Mouse (Mus musculus): ENCODE measurements around the gene Arfgef2. TPM values are rescaled to one million over a fixed set of nuclear protein-coding genes. Genes with fewer than 3 reads are reported as not detected.

The Arfgef2 gene
- total and polyA plus RNA-seq, 2 experiments from 2014 or later: 5.2 to 15.5 TPM

DNA sequence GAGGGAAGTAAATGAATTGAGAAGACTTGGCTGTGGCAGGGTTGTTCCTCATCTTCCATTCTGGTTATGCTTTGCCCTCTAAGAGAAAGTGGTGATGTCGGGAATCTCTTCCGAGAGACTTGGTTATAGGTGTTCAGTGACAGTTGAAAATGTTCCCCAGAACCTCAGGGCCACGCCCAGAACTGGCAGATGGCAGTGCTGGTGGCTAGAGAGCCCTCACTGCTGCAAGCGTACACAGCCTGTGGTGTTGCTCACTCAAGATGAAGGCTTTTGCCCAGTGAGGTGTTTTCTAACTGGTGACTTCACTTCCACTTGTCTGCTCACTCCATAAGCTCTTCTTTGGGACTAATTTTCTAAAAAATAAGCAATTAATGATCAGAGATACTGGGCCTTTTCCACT, 36.4 kb downstream of the Arfgef2 start:
- no peak overlapping the region for H3K9ac ChIP-seq (replicated peaks; ENCODE audit: low read depth, low read length)
- H3K27me3 ChIP-seq (ENCODE audit: control insufficient read depth, insufficient read depth, low read length): no peaks in the 10 kb centered on the region
- H3K4me3 ChIP-seq (ENCODE audit: low read depth, low read length): no peak overlapping the region
- WGBS: 88% methylated on average over 4 of the region's 4 CpGs
- H3K4me2 ChIP-seq (ENCODE audit: low read depth, low read length): no peak overlapping the region
- no peak for TF ChIP-seq CTCF (IDR thresholded peaks at IDR 0.05; ENCODE audit: low read depth)
- no peak for TF ChIP-seq EP300 (IDR thresholded peaks at IDR 0.05; ENCODE audit: low read depth)
- H3K9me3 ChIP-seq (replicated peaks; ENCODE audit: control insufficient read depth, low read length): no peaks in the 10 kb centered on the region
- ATAC-seq (ENCODE audit: insufficient read depth, low read depth) (no peak), DNase-seq (ENCODE audit: low spot score) (no peak)
- no peak overlapping the region for H3K27ac ChIP-seq (ENCODE audit: low read depth)
- H3K4me1 ChIP-seq (ENCODE audit: control insufficient read depth, insufficient read depth): no peaks in the 10 kb centered on the region
- H3K36me3 ChIP-seq (replicated peaks; ENCODE audit: control insufficient read depth, insufficient read depth, low read length): peaks cover 77% of the 10 kb centered on the region

DNA sequence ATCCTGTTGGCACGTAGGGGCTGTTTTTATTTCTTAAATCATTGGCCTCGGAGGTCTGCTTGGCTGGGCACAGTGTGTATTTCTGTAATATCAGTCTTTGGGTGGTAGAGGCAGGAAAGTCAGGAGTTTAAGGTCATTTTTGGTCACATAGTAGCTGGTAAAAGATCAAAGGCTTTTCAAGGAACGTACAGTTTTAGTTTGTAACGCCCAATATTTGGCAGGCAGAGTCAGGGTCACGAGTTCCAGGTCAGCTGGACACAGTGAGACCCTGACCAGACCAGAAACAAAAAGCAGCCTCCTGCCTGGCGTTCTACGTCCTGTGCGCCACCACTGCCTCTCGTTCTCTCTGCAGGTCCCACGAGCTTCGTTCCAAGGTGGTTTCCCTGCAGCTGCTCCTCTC, 45.3 kb downstream of the Arfgef2 start:
- Histone ChIP-seq H3K27ac (ENCODE audit: low read depth) (no peak overlapping the region), H3K4me1 (ENCODE audit: control insufficient read depth, insufficient read depth) (no peaks in the 10 kb centered on the region), H3K36me3 (replicated peaks; ENCODE audit: control insufficient read depth, insufficient read depth, low read length) (peaks cover 93% of the 10 kb centered on the region), H3K9ac (replicated peaks; ENCODE audit: low read depth, low read length) (no peak overlapping the region), H3K4me3 (ENCODE audit: low read depth, low read length) (no peak overlapping the region), H3K27me3 (ENCODE audit: control insufficient read depth, insufficient read depth, low read length) (no peaks in the 10 kb centered on the region), H3K9me3 (replicated peaks; ENCODE audit: control insufficient read depth, low read length) (peaks cover 5% of the 10 kb centered on the region; the same call in 1 of the 2 replicates), H3K4me2 (ENCODE audit: low read depth, low read length) (no peak overlapping the region)
- DNase-seq (ENCODE audit: low spot score): no peak
- no peak for ATAC-seq (ENCODE audit: insufficient read depth, low read depth)
- 85% methylated on average over 11 of the region's 11 CpGs for WGBS
- TF ChIP-seq EP300 (IDR thresholded peaks at IDR 0.05; ENCODE audit: low read depth) (no peak), CTCF (IDR thresholded peaks at IDR 0.05; ENCODE audit: low read depth) (no peak)

DNA sequence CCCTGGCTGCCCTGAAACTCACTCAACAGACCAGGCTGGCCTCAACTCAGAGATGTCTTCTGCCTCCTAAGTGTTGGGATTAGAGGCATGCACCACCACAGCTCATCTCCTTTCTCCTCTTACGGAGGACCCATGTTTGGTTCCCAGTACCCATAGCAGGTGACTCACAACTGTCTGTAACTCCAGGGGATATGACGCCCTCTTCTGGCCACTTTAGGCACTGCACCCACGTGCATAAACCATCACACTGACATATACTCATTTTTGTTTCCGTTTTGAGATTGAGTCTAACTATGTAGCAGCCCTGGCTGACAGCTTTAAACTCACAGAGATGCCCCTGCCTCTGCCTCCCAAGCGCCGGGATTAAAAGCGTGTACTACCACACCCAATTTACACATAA, 46.9 kb downstream of the Arfgef2 start:
- Histone ChIP-seq H3K27me3 (ENCODE audit: control insufficient read depth, insufficient read depth, low read length) (no peaks in the 10 kb centered on the region), H3K9me3 (replicated peaks; ENCODE audit: control insufficient read depth, low read length) (peaks cover 5% of the 10 kb centered on the region; the same call in 1 of the 2 replicates), H3K4me2 (ENCODE audit: low read depth, low read length) (no peak overlapping the region), H3K4me3 (ENCODE audit: low read depth, low read length) (no peak overlapping the region), H3K9ac (replicated peaks; ENCODE audit: low read depth, low read length) (no peak overlapping the region), H3K36me3 (replicated peaks; ENCODE audit: control insufficient read depth, insufficient read depth, low read length) (peaks cover 92% of the 10 kb centered on the region), H3K27ac (ENCODE audit: low read depth) (no peak overlapping the region), H3K4me1 (ENCODE audit: control insufficient read depth, insufficient read depth) (no peaks in the 10 kb centered on the region)
- ATAC-seq (ENCODE audit: insufficient read depth, low read depth) (no peak), DNase-seq (ENCODE audit: low spot score) (no peak)
- TF ChIP-seq CTCF (IDR thresholded peaks at IDR 0.05; ENCODE audit: low read depth) (peak; percentile 15; the same call in 1 of the 2 replicates), EP300 (IDR thresholded peaks at IDR 0.05; ENCODE audit: low read depth) (no peak)
- 95% methylated on average over 7 of the region's 7 CpGs for WGBS

DNA sequence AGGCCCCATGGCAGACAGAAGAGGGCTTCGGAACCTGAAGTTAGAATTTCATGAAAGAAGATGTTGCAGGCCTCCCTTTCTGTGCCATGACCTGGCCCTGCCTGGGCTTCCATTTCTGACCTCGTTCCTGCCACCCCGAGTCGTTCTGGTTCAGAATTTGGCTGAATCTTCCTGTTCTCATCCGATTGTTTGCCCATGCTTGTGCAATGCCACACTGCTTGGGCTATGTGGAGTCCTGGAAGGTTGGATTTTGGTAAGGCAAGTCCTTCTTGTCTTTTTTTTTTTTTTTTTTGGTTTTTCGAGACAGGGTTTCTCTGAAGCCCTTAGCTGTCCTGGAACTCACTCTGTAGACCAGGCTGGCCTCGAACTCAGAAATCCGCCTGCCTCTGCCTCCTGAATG, 50.4 kb downstream of the Arfgef2 start:
- Histone ChIP-seq H3K9me3 (replicated peaks; ENCODE audit: control insufficient read depth, low read length) (peaks cover 5% of the 10 kb centered on the region; the same call in 1 of the 2 replicates), H3K4me2 (ENCODE audit: low read depth, low read length) (no peak overlapping the region), H3K4me3 (ENCODE audit: low read depth, low read length) (no peak overlapping the region), H3K9ac (replicated peaks; ENCODE audit: low read depth, low read length) (no peak overlapping the region), H3K27ac (ENCODE audit: low read depth) (no peak overlapping the region), H3K4me1 (ENCODE audit: control insufficient read depth, insufficient read depth) (no peaks in the 10 kb centered on the region), H3K27me3 (ENCODE audit: control insufficient read depth, insufficient read depth, low read length) (no peaks in the 10 kb centered on the region), H3K36me3 (replicated peaks; ENCODE audit: control insufficient read depth, insufficient read depth, low read length) (peaks cover 95% of the 10 kb centered on the region)
- ATAC-seq (ENCODE audit: insufficient read depth, low read depth) (no peak), DNase-seq (ENCODE audit: low spot score) (no peak)
- WGBS: 96% methylated on average over 8 of the region's 8 CpGs
- TF ChIP-seq CTCF (IDR thresholded peaks at IDR 0.05; ENCODE audit: low read depth) (no peak), EP300 (IDR thresholded peaks at IDR 0.05; ENCODE audit: low read depth) (no peak)

DNA sequence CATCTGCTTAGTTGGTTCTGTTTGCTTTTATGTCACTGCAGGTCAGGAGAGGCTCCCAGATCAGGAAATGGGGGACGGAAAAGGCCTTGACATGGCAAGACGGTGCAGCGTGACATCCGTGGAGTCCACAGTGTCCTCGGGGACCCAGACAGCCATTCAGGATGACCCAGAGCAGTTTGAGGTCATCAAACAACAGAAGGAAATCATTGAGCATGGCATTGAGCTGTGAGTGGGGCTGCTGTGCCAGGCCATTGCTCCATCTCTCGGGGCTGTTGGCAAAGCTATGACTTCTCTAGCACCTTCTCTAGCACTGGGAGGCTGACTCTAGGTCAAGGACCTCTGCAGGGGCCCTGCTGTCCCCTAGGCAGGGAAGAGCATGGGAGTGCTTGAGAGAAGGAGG, 51.0 kb downstream of the Arfgef2 start:
- Histone ChIP-seq H3K4me3 (ENCODE audit: low read depth, low read length) (no peak overlapping the region), H3K27ac (ENCODE audit: low read depth) (no peak overlapping the region), H3K4me2 (ENCODE audit: low read depth, low read length) (no peak overlapping the region), H3K27me3 (ENCODE audit: control insufficient read depth, insufficient read depth, low read length) (no peaks in the 10 kb centered on the region), H3K36me3 (replicated peaks; ENCODE audit: control insufficient read depth, insufficient read depth, low read length) (peaks cover 95% of the 10 kb centered on the region), H3K4me1 (ENCODE audit: control insufficient read depth, insufficient read depth) (no peaks in the 10 kb centered on the region), H3K9ac (replicated peaks; ENCODE audit: low read depth, low read length) (no peak overlapping the region), H3K9me3 (replicated peaks; ENCODE audit: control insufficient read depth, low read length) (peaks cover 5% of the 10 kb centered on the region; the same call in 1 of the 2 replicates)
- TF ChIP-seq EP300 (IDR thresholded peaks at IDR 0.05; ENCODE audit: low read depth) (no peak), CTCF (IDR thresholded peaks at IDR 0.05; ENCODE audit: low read depth) (no peak)
- DNase-seq (ENCODE audit: low spot score) (no peak), ATAC-seq (ENCODE audit: insufficient read depth, low read depth) (no peak)
- WGBS: 86% methylated on average over 6 of the region's 6 CpGs

DNA sequence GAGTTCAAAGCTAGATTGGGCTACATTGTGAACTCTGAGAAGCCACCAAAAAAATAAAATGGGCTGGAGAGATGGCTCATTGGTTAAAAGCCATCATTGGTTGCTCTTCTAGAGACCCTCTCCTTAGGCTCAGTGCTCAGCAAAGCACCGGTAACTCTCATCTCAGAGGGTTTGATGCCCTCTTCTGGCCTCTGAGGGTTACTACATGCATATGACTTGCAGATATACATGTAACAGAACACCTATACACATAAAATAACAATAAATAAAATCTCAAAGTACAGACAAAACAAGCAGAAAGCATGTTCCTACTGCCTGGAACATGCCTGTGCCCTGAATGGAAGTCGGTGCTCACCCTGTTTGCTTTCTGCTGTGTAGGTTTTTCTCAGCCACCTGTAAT, 51.7 kb downstream of the Arfgef2 start:
- Histone ChIP-seq H3K36me3 (replicated peaks; ENCODE audit: control insufficient read depth, insufficient read depth, low read length) (peaks cover 95% of the 10 kb centered on the region), H3K27ac (ENCODE audit: low read depth) (no peak overlapping the region), H3K9me3 (replicated peaks; ENCODE audit: control insufficient read depth, low read length) (peaks cover 2% of the 10 kb centered on the region; the same call in 1 of the 2 replicates), H3K27me3 (ENCODE audit: control insufficient read depth, insufficient read depth, low read length) (no peaks in the 10 kb centered on the region), H3K9ac (replicated peaks; ENCODE audit: low read depth, low read length) (no peak overlapping the region), H3K4me3 (ENCODE audit: low read depth, low read length) (no peak overlapping the region), H3K4me2 (ENCODE audit: low read depth, low read length) (no peak overlapping the region), H3K4me1 (ENCODE audit: control insufficient read depth, insufficient read depth) (no peaks in the 10 kb centered on the region)
- 97% methylated on average over 2 of the region's 2 CpGs for WGBS
- DNase-seq (ENCODE audit: low spot score): no peak
- TF ChIP-seq EP300 (IDR thresholded peaks at IDR 0.05; ENCODE audit: low read depth): no peak
- no peak; the same call in 1 of the 2 replicates for TF ChIP-seq CTCF (IDR thresholded peaks at IDR 0.05; ENCODE audit: low read depth)
- no peak for ATAC-seq (ENCODE audit: insufficient read depth, low read depth)
